Mouse (Mus musculus): ENCODE measurements at regions not wholly inside any gene's neighbourhood (a gene's known extent, or its start where the extent isn't known, plus 50 kb on each side); places are given as distances from the start of the nearest gene placed in this dataset.

DNA sequence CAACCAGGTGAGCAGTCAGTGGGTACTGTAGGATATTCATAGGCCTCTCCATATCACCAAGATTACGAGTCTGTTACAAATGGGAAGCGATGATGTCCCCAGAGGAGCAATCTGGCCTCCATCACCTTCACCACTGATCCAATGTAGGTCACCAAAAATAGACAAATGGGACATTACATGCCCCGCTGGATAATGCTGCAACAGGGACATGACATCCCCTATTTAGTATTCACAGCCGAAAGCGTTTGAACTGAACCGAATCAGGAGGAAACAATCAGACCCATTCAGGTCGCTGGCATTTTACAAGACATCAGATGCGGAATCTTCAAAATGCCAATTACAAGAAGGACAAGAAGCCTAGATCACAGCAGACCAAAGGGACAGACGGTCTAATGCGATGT is 69.5 kb upstream of the Disp3 start:
- Histone ChIP-seq H3K9me3 (replicated peaks) (no peaks in the 10 kb centered on the region), H3K36me3 (no peaks in the 10 kb centered on the region), H3K4me1 (replicated peaks) (no peaks in the 10 kb centered on the region), H3K4me3 (no peak overlapping the region), H3K27ac (no peak overlapping the region), H3K4me2 (no peak overlapping the region), H3K27me3 (no peaks in the 10 kb centered on the region), H3K9ac (no peak overlapping the region)
- ATAC-seq (replicated peaks; ENCODE audit: insufficient number of reproducible peaks, insufficient read depth, low FRiP score, low read depth), result no peak
- WGBS, result 79% methylated on average over 10 of the region's 10 CpGs

- no peaks in the 10 kb centered on the region for H3K9me3 ChIP-seq (replicated peaks)
- H3K4me1 ChIP-seq (replicated peaks), result no peaks in the 10 kb centered on the region
- no peak overlapping the region for H3K27ac ChIP-seq
- H3K9ac ChIP-seq, result no peak overlapping the region
- no peaks in the 10 kb centered on the region for H3K27me3 ChIP-seq
- H3K4me2 ChIP-seq, result no peak overlapping the region
- WGBS, result 69% methylated on average over 3 of the region's 3 CpGs
- H3K4me3 ChIP-seq, result no peak overlapping the region
- H3K36me3 ChIP-seq, result no peaks in the 10 kb centered on the region
- no peak for ATAC-seq (replicated peaks; ENCODE audit: insufficient number of reproducible peaks, insufficient read depth, low FRiP score, low read depth)
Observed at GRCm38 (mm10) chr4:148356654-148357053, 68.9 kb upstream of the Disp3 start.

DNA sequence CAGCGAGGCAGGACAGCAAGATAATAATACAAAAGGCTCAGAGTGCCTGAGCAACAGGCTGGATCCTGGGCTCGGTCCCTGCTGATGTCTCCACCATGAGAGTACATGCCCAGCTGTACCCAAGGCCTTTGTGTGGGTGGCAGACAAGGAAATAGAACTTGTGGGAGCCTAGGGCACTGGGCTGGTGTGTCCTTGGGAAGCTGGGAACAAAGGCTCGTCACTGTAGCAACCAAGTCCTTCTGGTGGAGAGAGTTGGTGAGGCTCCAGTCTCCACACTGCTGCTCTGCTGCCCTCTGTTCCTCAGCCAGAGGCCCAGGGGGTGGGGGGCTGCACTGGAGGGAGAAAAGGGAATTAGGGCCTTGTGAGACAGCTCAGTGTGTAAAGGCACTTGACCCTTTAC is 66.2 kb upstream of the Disp3 start:
- H3K4me1 ChIP-seq (replicated peaks), result no peaks in the 10 kb centered on the region
- no peaks in the 10 kb centered on the region for H3K9me3 ChIP-seq (replicated peaks)
- no peak overlapping the region for H3K4me3 ChIP-seq
- 70% methylated on average over 3 of the region's 3 CpGs for WGBS
- no peaks in the 10 kb centered on the region for H3K27me3 ChIP-seq
- no peaks in the 10 kb centered on the region for H3K36me3 ChIP-seq
- no peak for ATAC-seq (replicated peaks; ENCODE audit: insufficient number of reproducible peaks, insufficient read depth, low FRiP score, low read depth)
- H3K27ac ChIP-seq, result no peak overlapping the region
- no peak overlapping the region for H3K9ac ChIP-seq
- no peak overlapping the region for H3K4me2 ChIP-seq

GRCm38 (mm10) chr4:148352690-148353089 is 64.9 kb upstream of the Disp3 start:
- Histone ChIP-seq H3K36me3 (no peaks in the 10 kb centered on the region), H3K4me3 (no peak overlapping the region), H3K4me1 (replicated peaks) (no peaks in the 10 kb centered on the region), H3K9ac (no peak overlapping the region), H3K27me3 (no peaks in the 10 kb centered on the region), H3K27ac (no peak overlapping the region), H3K9me3 (replicated peaks) (no peaks in the 10 kb centered on the region), H3K4me2 (no peak overlapping the region)
- ATAC-seq (replicated peaks; ENCODE audit: insufficient number of reproducible peaks, insufficient read depth, low FRiP score, low read depth), result no peak
- 86% methylated on average over 5 of the region's 5 CpGs for WGBS

DNA sequence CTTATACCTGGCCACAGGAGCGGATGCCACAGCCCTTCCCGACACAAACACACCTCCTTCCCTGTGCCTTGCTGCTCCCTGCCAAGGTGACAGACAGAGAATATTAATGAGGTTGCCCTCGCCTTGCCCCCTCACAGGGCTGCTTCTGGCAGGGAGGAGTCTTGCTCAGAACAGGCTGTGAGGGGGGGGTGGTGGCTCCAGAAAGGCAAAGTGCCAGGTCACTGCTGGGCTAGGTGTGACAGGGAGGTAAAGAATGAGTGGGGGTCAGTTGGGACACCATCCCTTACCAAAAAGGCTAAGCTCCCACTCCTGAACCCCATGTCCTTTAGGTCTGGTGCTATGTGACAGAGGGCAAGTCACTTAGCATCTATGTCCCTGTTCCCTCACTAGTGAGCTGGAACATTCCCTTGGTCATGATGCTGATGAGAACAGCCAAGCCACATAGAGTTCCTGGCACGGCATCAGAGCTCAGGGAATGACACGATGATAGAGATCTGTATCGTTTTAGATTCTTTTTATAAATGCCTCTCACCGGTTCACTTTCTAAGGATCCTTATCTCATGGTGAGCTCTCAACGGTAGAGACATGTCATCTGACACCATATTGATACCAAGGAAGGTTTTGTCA is 53.9 kb upstream of the Disp3 start:
- H3K4me1 ChIP-seq (replicated peaks), result no peaks in the 10 kb centered on the region
- H3K9me3 ChIP-seq (replicated peaks), result no peaks in the 10 kb centered on the region
- H3K36me3 ChIP-seq, result no peaks in the 10 kb centered on the region
- ATAC-seq (replicated peaks; ENCODE audit: insufficient number of reproducible peaks, insufficient read depth, low FRiP score, low read depth), result no peak
- no peak overlapping the region for H3K4me3 ChIP-seq
- H3K9ac ChIP-seq, result no peak overlapping the region
- 61% methylated on average over 8 of the region's 8 CpGs for WGBS
- no peak overlapping the region for H3K27ac ChIP-seq
- H3K27me3 ChIP-seq, result no peaks in the 10 kb centered on the region
- H3K4me2 ChIP-seq, result no peak overlapping the region

DNA sequence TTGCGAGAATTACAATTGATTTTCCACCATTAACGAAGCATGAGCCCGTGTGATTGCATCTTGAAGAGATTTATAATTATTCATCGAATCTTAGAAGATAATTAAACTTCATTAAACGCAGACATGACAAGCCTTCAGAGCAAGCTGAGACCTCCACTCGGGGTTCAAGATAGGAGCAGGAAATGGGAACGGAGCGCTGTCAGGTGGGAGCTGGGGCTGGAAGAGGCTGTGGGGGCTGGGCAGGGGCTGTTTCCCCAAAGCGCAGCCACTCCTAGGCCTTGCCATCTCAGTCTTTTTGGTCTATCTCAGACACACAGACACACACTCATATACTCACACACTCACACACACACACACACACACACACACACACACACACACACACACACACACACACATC is 52.6 kb upstream of the Disp3 start:
- H3K9ac ChIP-seq, result no peak overlapping the region
- ATAC-seq (replicated peaks; ENCODE audit: insufficient number of reproducible peaks, insufficient read depth, low FRiP score, low read depth), result no peak
- H3K9me3 ChIP-seq (replicated peaks), result no peaks in the 10 kb centered on the region
- no peaks in the 10 kb centered on the region for H3K36me3 ChIP-seq
- no peaks in the 10 kb centered on the region for H3K4me1 ChIP-seq (replicated peaks)
- 66% methylated on average over 9 of the region's 9 CpGs for WGBS
- no peak overlapping the region for H3K4me2 ChIP-seq
- no peaks in the 10 kb centered on the region for H3K27me3 ChIP-seq
- H3K27ac ChIP-seq, result no peak overlapping the region
- H3K4me3 ChIP-seq, result no peak overlapping the region

- H3K27me3 ChIP-seq, result no peaks in the 10 kb centered on the region
- no peak overlapping the region for H3K4me3 ChIP-seq
- no peaks in the 10 kb centered on the region for H3K4me1 ChIP-seq (replicated peaks)
- 60% methylated on average over 13 of the region's 13 CpGs for WGBS
- no peaks in the 10 kb centered on the region for H3K36me3 ChIP-seq
- no peak overlapping the region for H3K9ac ChIP-seq
- H3K9me3 ChIP-seq (replicated peaks), result no peaks in the 10 kb centered on the region
- no peak overlapping the region for H3K4me2 ChIP-seq
- H3K27ac ChIP-seq, result no peak overlapping the region
- no peak for ATAC-seq (replicated peaks; ENCODE audit: insufficient number of reproducible peaks, insufficient read depth, low FRiP score, low read depth)
Observed at GRCm38 (mm10) chr4:148337890-148338880, 50.4 kb upstream of the Disp3 start.

Measured in heart, embryonic 15.5 days (tissue).